Mouse (Mus musculus) common myeloid progenitor, adult 5-6 weeks (primary cell): ENCODE data around the gene Arhgap6. TPM values are rescaled to one million over a fixed set of nuclear protein-coding genes. Genes with fewer than 3 reads are reported as not detected.
A peak's percentile ranks its signal among the peaks of the same experiment; 100 is the strongest.

Experiments used
- ATAC-seq: replicated peaks from 2 replicates; pipeline ENCODE4 v1.8.0; 2016; ENCODE audit warnings: low read depth, mild to moderate bottlenecking, moderate TSS enrichment, inconsistent platforms; ENCODE audit not compliant: poor library complexity, severe bottlenecking
- total RNA-seq: library from RNA; stranded (forward); fragments of 200-1000, 187-1606 nt; gene quantifications from 2 replicates; pipeline ENCODE4 v1.2.3, GENCODE M21; 2017

Arhgap6 gene
- total RNA-seq, 1 experiment from 2014 or later: 25.3 TPM

DNA sequence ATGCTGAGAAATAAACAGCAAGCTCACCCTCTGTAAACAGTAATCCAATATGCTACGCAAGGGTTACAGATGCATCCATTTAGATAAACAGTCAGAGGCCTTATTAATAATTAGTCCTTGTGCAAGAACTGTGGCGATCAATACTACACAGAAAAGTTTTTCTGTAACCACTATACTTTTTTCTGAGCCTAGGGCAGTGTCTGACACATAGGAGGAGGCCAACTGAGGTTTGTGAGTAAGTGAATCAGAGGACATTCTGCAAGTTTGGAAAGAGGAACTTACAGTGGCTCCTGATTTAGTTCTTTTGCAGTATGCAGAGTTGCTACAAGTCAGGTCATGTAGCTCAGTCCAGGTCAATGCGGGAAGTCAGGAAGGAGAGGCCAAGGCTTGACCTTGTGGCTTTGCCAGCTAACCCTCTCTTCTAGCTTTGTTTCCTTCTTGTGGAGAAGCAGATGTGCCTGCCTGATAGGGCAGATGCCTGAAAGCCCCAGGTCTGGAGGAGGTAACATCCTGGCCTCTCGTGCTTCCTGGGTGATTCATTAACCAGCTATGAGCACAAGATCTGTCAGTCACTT, 311.2 kb downstream of the Arhgap6 start:
- ATAC-seq: peak; percentile 80

DNA sequence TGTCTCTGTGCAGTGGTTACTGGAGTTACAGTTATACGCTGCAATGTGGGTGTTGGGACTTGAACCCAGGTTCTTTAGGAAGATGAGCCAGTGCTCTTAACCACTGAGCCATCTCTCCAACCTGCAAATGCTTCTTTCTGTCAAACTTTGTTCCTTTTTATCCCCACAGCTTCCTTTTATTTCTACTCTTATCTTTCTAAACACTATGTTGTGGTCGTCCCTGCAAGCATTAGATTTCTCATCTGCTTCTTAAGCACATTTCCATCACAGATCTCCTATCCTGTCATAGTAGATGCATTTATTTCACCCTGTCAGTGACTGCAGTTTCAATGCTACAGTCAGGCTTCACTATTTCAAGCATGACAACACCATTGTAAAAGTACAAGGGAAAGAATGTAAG, 312.5 kb downstream of the Arhgap6 start:
- ATAC-seq: peak; percentile 70

DNA sequence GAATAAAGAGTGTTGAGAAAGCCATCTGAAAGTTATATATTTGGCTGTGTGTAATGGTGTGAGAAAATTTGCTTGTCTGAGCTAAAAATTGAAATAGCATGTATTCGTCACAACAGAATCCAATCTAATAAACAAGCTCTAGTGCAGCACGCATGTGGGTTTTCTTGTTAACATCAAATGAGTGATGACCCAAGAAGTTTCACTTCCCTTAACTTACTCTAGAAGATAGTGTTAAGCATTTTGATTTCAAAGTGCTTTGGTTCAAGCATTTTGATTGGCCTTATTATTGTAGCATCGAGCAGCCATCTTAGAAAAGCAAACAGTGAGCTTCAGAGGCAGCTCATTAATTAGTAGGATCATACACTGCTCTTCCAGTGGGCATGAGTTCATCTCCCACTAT, 315.1 kb downstream of the Arhgap6 start:
- ATAC-seq: 0 out of 2 replicates have a peak, but pooled peaks have one; percentile 12

DNA sequence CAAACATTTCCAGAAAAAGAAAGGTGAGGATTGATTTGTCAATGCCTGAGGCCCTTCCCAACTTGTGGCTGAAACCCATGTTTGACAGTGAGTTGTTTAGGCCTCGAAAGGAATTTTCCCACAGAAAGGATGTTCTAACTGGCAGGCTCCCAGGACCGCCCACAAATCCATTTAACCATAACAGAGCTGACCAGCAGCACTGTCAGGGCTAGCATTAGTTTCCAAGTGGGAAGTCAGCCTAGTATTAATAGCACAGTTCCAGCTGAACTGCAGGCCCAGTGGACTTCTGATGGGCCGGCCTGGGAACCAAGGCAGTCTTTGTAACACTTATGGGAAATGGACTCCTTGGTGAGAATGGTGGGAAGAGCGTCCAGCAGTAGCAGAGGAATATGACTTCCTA, 317.8 kb downstream of the Arhgap6 start:
- no peak for ATAC-seq

DNA sequence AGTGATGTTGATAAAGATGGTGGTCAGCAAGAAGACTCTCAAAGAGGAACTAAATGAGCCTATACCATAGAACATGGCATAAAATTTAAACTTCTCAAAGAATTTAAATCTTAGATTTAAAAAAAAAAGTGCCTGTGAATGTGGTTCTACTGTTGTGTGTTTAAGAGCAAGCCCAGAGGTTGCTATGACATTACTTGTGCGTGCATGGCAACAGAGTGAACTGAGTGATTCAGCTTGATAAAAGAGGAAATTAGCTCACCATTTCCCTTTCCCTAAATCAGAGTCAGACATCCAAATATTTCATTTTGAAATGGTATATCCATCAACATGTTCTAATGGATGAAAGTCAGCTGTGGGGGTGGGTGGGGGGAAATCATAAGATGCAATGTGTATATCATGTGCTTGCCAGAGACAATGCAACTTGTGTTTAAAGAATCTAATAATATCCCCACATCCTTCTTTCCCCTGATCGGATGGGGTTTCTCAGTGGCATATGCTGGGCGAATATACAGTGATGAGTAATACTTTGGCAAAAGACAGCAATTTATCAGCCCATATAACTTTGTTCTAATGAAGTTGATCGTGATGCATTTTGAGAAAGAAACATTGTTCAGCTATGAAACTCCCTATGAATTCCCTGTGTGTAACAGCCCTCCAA, 328.3 kb downstream of the Arhgap6 start:
- peak; percentile 90 for ATAC-seq

DNA sequence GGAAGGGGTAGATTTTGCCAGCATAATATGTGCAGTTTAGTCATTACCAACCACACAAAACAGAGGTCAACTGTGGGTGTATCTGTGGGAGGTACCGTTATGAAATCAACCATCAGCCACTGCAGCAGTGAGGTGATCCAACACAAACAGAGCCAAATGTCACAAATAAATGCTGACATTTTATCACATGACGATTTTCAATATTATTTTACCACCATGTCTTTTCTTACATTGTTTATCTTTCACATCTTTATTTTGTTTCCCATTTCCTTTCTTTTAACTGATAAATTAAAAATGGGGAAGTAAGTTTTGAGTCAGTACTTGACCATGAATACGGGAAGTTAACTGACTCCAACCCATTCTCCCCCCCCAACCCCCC, 328.9 kb downstream of the Arhgap6 start:
- peak; percentile 69 for ATAC-seq

DNA sequence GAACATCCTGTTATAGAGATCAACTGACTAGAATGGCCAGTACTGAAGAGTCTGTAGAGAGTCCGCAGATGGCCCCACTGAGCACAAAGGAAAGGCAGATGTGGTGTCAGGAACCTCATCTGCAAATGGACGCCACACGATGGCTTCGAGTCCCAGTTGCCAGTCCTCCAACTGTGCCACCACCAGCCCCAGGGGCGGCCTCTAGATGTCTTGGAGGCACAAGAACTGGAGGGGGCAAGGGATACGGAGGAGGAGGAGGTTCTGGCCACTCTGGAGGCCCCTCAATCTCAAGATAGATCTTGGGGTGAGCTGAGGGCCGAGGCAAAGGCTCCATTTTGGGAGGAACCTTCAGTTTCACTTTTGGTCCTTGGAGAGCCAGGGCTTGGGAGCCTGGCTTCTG, 344.9 kb downstream of the Arhgap6 start:
- no peak for ATAC-seq

DNA sequence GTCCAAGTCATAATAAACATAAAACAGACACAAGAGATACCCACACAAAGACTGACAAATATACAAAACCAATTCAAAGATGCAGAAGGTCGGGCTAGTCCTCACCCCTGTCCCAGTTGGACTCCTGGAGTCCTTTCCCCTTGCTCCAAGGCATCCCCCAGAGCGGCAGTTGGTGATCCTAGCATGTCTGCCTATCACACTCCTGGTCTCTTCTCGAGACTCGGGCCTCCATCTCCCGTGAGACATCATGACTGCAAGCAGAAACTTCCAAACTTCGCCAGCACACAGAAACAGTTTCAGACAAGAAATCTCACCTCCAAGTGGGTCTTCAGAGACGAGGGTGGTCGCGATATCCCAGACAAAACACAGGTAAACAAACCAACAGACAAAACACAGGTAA, 345.6 kb downstream of the Arhgap6 start:
- ATAC-seq: no peak

DNA sequence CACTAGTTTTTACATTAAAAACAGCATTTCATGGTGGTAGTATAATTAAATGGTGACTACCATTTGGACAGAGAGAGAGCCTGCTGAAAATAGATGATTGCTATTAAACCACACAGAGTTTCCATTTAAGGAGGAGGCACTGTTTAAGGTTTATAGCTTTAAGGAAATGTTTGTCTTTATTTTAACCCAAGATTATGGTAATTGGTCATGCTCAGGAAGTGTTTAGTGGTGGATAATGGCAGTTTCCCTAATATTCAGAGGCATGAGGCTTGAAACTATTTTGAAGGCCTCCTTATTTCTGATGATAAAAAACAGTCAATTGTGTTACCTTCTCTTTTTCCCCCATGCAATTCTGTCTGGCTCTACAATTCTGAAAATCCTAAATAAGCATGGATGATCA, 358.9 kb downstream of the Arhgap6 start:
- ATAC-seq: peak; percentile 83

DNA sequence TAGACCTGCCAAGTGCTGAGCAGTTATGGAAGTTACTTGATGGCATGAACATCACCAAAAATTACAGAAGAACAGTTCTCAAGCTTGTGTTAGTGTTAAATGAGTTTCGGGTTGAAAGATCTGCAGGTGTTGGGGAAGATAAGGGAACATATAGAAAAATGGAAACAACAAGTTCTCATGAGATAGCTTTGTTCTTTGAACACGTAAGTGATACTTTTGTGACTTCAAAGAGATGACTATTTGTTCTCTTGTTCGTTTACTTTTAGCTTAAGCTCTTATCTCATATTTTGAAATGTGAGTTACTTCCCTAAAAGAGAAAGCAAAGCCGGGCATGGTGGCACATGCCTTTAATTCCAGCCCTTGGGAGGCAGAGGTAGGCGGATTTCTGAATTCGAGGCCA, 363.5 kb downstream of the Arhgap6 start:
- peak; percentile 45 for ATAC-seq

DNA sequence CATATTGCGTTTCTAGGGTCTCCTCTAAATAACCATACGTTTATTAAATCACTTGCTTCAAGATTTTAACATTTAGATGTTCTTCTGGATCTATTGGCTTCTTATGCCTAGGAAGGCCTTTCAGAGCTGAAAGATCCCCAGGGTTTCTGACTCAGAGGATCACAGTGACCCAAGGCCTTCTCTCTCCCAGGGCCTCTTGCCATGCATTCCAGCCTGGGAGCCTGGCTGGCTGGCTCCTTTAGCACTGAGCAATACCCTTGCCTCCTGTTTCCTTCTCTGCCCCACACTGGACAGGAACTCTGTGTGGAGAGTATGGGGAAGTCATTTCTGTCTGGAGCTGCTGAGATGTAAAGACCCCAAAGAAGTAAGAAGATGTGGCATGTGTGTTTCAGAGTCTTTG, 376.1 kb downstream of the Arhgap6 start:
- ATAC-seq: no peak

DNA sequence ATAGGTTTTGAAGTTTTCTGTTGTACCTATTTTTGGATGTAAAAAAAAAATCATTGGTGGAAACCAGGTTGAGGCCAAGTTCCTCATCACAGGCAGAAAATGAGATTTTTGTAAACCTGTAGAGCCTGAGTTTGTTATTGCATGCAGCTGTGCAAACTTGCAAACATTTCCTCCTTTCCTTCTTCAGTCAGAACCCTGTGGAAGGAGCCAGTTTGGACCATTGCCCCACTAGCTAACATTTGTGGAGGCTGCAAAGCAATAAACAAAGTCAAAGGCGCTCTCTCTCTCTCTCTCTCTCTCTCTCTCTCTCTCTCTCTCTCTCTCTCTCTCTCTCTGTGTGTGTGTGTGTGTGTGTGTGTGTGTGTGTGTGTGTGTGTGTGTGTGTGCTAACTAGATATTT, 378.9 kb downstream of the Arhgap6 start:
- ATAC-seq: no peak

DNA sequence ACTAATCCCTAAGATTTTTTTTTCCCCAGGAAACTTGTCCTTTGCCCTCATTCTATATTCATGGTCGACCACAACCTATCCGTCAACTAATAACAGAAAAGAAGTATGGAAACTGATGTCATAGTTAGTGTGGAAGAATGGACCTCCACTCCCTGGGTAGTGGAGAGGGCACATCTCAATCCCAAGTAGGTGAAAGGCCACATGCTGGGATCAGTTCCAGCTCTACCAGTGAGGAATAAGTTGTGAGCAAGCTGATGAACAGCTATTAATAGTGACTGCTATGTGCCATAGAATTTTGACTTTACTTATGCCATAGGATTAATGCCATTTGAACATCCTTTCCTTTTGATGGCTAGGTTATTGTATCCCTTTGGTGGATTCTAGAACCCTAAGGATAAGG, 383.7 kb downstream of the Arhgap6 start:
- ATAC-seq: no peak

DNA sequence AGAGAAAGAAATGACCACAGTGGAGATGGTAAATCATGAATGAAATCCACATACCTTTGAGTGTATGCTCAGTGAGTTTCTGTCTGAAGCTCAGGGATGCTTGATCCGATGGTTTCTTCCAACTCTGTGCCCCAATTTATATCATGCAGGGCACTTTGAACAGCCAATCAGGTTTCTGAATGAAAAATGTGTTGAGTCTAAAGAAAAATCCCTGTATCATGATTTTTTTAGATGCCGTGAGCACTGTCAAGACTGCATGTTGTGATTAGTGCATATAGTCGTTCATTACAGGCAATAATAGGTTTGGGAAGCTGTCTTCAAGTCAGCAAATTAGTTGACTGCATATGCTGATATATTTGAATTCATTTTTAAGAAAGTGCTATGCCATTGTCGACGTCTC, 392.2 kb downstream of the Arhgap6 start, which contains the start of gene Amelx:
Gene Amelx (minus strand): TSS at position 101 of the 400 bp plus-strand sequence.
- ATAC-seq: no peak

DNA sequence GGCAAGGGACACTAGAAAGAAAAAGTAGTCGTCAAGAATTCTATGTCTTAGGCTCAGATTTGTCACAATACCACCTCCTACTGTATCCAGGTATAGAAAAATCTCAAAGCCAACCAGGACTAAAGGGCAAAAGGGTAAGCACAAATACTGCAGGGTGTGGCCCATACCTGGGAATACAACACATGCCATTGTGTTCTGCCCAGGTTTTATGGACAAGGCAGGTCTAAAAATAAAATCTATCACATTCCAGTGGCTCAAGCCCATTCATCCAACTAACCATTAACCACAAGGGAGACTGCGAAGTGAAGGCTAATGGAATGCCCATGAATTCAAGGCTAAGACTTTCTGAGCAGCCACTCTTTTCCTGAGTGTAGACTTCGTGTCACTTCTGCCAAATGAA, 415.1 kb downstream of the Arhgap6 start:
- ATAC-seq: no peak

DNA sequence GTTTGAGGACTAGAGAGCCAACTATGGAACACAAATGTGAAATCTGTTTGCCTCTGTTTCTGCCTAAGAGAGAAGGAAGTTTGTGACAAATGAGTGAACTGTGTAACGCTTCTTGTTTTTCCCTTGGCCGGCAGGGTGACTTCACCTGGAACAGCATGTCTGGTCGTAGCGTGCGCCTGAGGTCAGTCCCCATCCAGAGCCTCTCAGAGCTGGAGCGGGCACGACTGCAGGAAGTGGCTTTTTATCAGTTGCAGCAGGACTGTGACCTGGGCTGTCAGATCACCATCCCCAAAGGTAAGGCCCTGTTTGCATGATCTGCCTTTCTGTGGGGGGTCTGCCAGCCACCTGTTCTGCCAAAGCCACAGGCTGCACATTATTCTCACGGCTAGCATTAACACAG, 425.2 kb downstream of the Arhgap6 start:
- ATAC-seq: peak; percentile 61

DNA sequence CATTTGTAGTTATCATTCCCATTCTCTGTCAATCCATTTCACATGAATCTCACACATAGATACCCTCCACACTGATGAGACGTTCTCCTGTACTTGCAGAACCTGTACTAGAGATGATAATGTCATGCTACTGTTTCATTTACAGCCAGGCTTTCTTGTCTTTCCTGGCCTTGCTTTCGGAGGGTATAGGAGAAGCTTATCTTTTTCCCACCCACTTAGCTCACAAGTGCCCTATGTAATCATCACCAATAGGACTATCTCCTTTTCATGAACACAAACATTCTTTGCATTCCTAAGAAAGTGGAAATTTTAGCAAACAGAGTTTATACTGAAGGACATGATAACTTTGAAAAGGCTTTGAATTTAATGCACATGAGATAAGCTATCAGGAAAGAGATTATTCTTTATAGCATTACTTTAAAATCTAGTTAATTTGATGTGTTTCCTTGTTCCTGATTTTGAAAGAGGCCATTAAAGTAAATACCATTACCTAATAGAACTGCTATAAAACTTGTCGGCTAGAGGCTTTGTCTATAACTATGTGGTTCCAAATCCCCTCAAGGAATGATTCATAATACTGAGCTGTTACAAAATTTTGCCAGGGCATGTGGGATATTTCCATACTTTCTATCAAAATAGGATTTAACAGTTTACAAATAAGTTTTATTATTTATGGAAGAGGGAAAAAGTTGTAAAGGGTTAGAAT, 427.6 kb downstream of the Arhgap6 start:
- no peak for ATAC-seq

DNA sequence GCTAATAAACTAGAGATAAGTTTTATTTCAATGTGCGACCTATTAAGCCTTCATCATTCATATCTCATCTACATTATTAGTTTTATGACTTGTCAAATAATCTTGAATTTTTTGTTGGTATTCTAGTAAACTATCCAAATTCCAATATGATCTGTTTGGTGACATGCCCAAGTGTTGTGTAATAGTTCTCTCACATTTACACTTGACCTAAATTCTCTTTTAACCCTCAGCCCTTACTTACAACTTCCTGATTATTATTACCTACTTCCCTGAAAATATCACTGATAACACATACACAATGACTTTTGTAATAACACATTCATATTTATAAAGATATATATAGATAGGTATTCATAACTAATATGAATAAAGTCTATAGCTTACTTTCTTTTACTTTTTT, 461.0 kb downstream of the Arhgap6 start:
- no peak for ATAC-seq

DNA sequence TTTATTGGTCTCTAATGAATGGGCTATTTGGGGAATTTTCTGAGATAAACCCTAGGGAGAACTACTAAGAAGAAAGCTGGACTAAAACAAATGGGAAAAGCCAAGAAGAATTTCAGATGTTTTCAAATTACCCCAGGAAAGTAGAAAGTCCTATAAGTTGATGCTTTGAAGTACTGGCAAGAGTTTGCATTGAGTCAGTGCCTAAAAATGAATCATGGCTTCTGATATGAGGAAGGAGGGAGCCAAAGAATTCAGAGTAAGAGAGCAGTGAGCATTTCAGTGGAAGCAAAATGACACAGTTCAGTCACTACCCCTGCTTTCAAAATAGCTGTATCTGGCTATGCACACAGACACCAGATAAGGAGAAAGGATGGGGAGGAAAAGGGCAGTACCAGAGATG, 461.8 kb downstream of the Arhgap6 start:
- ATAC-seq: no peak

DNA sequence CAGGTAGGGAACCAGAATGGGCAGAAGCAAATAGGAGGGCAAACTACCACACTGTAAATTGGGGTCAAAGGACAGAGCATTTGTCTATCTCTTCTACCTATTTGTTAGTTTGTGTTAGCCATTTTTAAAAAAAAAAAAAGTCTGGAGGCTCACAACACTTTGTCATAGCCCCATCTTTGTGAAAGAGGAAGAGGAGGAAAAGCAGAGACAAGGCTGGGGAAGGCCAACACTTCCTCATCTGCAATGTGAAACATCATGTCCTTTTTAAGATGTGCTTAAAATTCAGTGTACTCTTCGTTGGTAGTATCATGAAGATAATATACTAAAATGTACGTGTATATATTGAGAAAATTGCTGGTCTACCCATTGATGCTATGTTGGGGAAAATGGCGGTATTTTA, 466.1 kb downstream of the Arhgap6 start:
- ATAC-seq: peak; percentile 47; the same call in 1 of the 2 replicates

DNA sequence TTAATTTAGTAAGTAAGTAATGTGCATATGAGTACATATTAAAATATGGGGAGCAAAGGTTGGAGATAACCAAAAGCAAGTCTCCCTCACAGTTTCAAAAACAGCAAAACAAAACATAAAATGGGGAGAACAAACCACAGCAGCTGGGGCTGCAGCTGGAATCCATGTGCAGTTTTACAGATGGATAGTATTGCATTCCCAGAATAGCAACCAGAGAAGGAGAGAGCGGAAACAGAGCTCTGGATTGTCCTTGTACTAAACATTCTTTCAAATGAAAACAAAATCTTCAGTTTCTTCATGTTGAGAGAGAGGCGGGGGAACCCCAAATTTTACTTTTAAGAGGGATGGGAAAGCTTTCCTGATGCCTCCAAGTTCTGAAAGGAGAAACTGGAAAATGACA, 467.3 kb downstream of the Arhgap6 start:
- no peak for ATAC-seq
